Mouse (Mus musculus) heart, embryonic 16.5 days (tissue): ENCODE results near the gene Fkbp7. TPM values are rescaled to one million over a fixed set of nuclear protein-coding genes. Genes with fewer than 3 reads are reported as not detected.
A peak's percentile ranks its signal among the peaks of the same experiment; 100 is the strongest.

Source experiments
- ATAC-seq: fragments of 200-750 bp; cut with Nextera tagmentation; replicated peaks from 2 replicates; pipeline ENCODE4 v1.8.0; 2017; ENCODE audit warnings: moderate number of reproducible peaks; ENCODE audit not compliant: insufficient read depth, low FRiP score; ENCODE audit errors: extremely low read depth
- H3K27ac ChIP-seq: fragments of 300-500 bp; sonication (generic); 2 replicates; pipeline ENCODE4 v1.5.1; 2014; ENCODE audit warnings: mild to moderate bottlenecking, low read length, control low read depth, moderate library complexity
- H3K27me3 ChIP-seq: fragments of 300-500 bp; sonication (generic); 2 replicates; pipeline ENCODE4 v1.6.1; 2014; ENCODE audit warnings: low read length, mixed read lengths; ENCODE audit not compliant: control insufficient read depth, insufficient read depth
- H3K36me3 ChIP-seq: fragments of 300-500 bp; sonication (generic); 2 replicates; pipeline ENCODE4 v1.6.1; 2014; ENCODE audit not compliant: control insufficient read depth, insufficient read depth
- H3K4me1 ChIP-seq: fragments of 300-500 bp; sonication (generic); 2 replicates; pipeline ENCODE4 v1.6.1; 2014; ENCODE audit warnings: low read length, mixed read lengths; ENCODE audit not compliant: control insufficient read depth, insufficient read depth
- H3K4me2 ChIP-seq: fragments of 300-500 bp; sonication (generic); 2 replicates; pipeline ENCODE4 v1.6.1; 2014; ENCODE audit warnings: low read depth, mild to moderate bottlenecking, control low read depth, low read length
- H3K4me3 ChIP-seq: fragments of 300-500 bp; sonication (generic); 2 replicates; pipeline ENCODE4 v1.5.1; 2014; ENCODE audit warnings: mild to moderate bottlenecking, control low read depth, low read length
- H3K9ac ChIP-seq: fragments of 300-500 bp; sonication (generic); 2 replicates; pipeline ENCODE4 v1.6.1; 2014; ENCODE audit warnings: low read length, control low read depth
- H3K9me3 ChIP-seq: fragments of 300-500 bp; sonication (generic); replicated peaks from 2 replicates; pipeline ENCODE4 v1.6.1; 2016; ENCODE audit warnings: low read length; ENCODE audit not compliant: control insufficient read depth
- WGBS: fragments of 180-500 bp; shearing (Covaris S2); extraction: QIAGEN DNeasy Blood & Tissue Kit; methylation state at CpG from one replicate; pipeline ENCODE4 v1.1.7; 2014; 5-methylcytosine and 5-hydroxymethylcytosine counted together
- polyA plus RNA-seq: library from polyadenylated mRNA; unstranded; fragments of >200 nt; fragmentation: Nextera tagmentation; extraction: Ambion mirVana; gene quantifications from 2 replicates; pipeline ENCODE4 v1.2.1, GENCODE M21; 2015

The Fkbp7 gene
- 52.7 and 59.6 TPM in 2 replicates for polyA plus RNA-seq

GRCm38 (mm10) chr2:76672966-76673392 lies at the start of gene Fkbp7:
Gene Fkbp7, minus strand, starts transcription at chr2:76673116.
- ATAC-seq = peak; percentile 89
- H3K4me2 ChIP-seq = peak within 1 kb of the TSS; percentile 61
- no peaks in the 10 kb centered on the region for H3K36me3 ChIP-seq
- H3K9ac ChIP-seq = peak within 1 kb of the TSS; percentile 61
- peaks cover 28% of the 10 kb centered on the region for H3K4me1 ChIP-seq
- peak within 1 kb of the TSS; percentile 55 for H3K4me3 ChIP-seq
- under 1% methylated on average over 17 of the region's 17 CpGs for WGBS
- H3K27me3 ChIP-seq = no peaks in the 10 kb centered on the region
- no peaks in the 10 kb centered on the region for H3K9me3 ChIP-seq
- H3K27ac ChIP-seq = peak within 1 kb of the TSS; percentile 66

- ATAC-seq = no peak
- H3K27ac ChIP-seq = no peak overlapping the region
- no peaks in the 10 kb centered on the region; the same call in 1 of the 2 replicates for H3K9me3 ChIP-seq
- WGBS = 93% methylated on average over 14 of the region's 14 CpGs
- H3K4me1 ChIP-seq = no peaks in the 10 kb centered on the region
- no peak overlapping the region for H3K4me2 ChIP-seq
- H3K27me3 ChIP-seq = no peaks in the 10 kb centered on the region
- peaks cover 82% of the 10 kb centered on the region for H3K36me3 ChIP-seq
- no peak overlapping the region for H3K9ac ChIP-seq
- no peak overlapping the region for H3K4me3 ChIP-seq
Measured at GRCm38 (mm10) chr2:76719650-76720049, 46.7 kb upstream of the Fkbp7 start.

GRCm38 (mm10) chr2:76714984-76715383 lies 42.1 kb upstream of the Fkbp7 start:
- Histone ChIP-seq H3K36me3 (peaks cover 88% of the 10 kb centered on the region), H3K9me3 (peaks cover 2% of the 10 kb centered on the region; the same call in 1 of the 2 replicates), H3K9ac (no peak overlapping the region), H3K4me2 (no peak overlapping the region), H3K27ac (no peak overlapping the region), H3K4me3 (no peak overlapping the region), H3K27me3 (no peaks in the 10 kb centered on the region), H3K4me1 (no peaks in the 10 kb centered on the region)
- no peak for ATAC-seq
- 65% methylated on average over 8 of the region's 8 CpGs for WGBS

GRCm38 (mm10) chr2:76708512-76708911 lies 35.6 kb upstream of the Fkbp7 start:
- Histone ChIP-seq H3K36me3 (peaks cover 93% of the 10 kb centered on the region), H3K4me3 (no peak overlapping the region), H3K9me3 (peaks cover 5% of the 10 kb centered on the region; the same call in 1 of the 2 replicates), H3K4me2 (no peak overlapping the region), H3K27ac (no peak overlapping the region), H3K4me1 (no peaks in the 10 kb centered on the region), H3K27me3 (no peaks in the 10 kb centered on the region), H3K9ac (no peak overlapping the region)
- 72% methylated on average over 3 of the region's 3 CpGs for WGBS
- ATAC-seq = no peak

- peaks cover 74% of the 10 kb centered on the region for H3K36me3 ChIP-seq
- WGBS = 85% methylated on average over 13 of the region's 13 CpGs
- no peaks in the 10 kb centered on the region for H3K4me1 ChIP-seq
Measured at GRCm38 (mm10) chr2:76705655-76706054, 32.7 kb upstream of the Fkbp7 start.

DNA sequence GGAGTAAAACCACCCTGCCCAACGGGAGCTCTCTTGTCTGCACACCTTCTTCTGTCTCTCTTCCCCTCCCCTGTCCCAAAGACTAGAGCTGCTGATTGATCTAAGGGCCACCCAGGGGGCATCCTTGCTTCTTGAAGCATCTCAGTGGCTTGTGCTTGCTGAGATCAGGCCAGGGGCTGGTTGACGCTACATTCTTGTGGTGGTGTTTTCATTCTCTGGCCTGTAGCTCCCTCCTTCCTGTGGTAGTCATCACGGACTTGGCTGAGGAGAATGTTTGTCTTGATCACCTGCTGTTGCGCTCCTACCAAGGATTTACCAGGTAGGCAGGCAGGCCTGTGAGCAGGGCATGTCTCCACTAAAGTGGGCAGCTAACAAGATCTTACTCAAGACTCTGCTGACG lies 29.8 kb upstream of the Fkbp7 start:
- WGBS = 70% methylated on average over 5 of the region's 5 CpGs
- Histone ChIP-seq H3K9me3 (no peaks in the 10 kb centered on the region), H3K36me3 (peaks cover 45% of the 10 kb centered on the region), H3K27ac (no peak overlapping the region), H3K4me2 (no peak overlapping the region), H3K9ac (no peak overlapping the region), H3K4me3 (no peak overlapping the region), H3K4me1 (no peaks in the 10 kb centered on the region), H3K27me3 (no peaks in the 10 kb centered on the region)
- 0 out of 2 replicates have a peak, but pooled peaks have one; percentile 3 for ATAC-seq

More at GRCm38 (mm10) chr2:76705655-76706054, 32.7 kb upstream of the Fkbp7 start:
- H3K27ac ChIP-seq = no peak overlapping the region
- no peak overlapping the region for H3K9ac ChIP-seq
- H3K4me3 ChIP-seq = no peak overlapping the region
- H3K4me2 ChIP-seq = no peak overlapping the region
- no peaks in the 10 kb centered on the region for H3K27me3 ChIP-seq
- 0 out of 2 replicates have a peak, but pooled peaks cover 5% of the 10 kb centered on the region for H3K9me3 ChIP-seq
- ATAC-seq = no peak

GRCm38 (mm10) chr2:76702188-76702587 lies 29.3 kb upstream of the Fkbp7 start:
- no peak overlapping the region for H3K4me2 ChIP-seq
- no peak overlapping the region for H3K4me3 ChIP-seq
- H3K27me3 ChIP-seq = no peaks in the 10 kb centered on the region
- H3K9me3 ChIP-seq = no peaks in the 10 kb centered on the region
- H3K4me1 ChIP-seq = no peaks in the 10 kb centered on the region
- 0 out of 2 replicates have a peak, but pooled peaks have one; percentile 26 for ATAC-seq
- peaks cover 41% of the 10 kb centered on the region for H3K36me3 ChIP-seq
- H3K27ac ChIP-seq = no peak overlapping the region
- no peak overlapping the region for H3K9ac ChIP-seq
- 66% methylated on average over 3 of the region's 3 CpGs for WGBS

- H3K27ac ChIP-seq = no peak overlapping the region
- no peak overlapping the region for H3K4me2 ChIP-seq
- no peaks in the 10 kb centered on the region for H3K9me3 ChIP-seq
- H3K9ac ChIP-seq = no peak overlapping the region
- ATAC-seq = no peak
- H3K4me1 ChIP-seq = no peaks in the 10 kb centered on the region
- no peak overlapping the region for H3K4me3 ChIP-seq
- WGBS = 69% methylated on average over 6 of the region's 6 CpGs
- no peaks in the 10 kb centered on the region for H3K27me3 ChIP-seq
- peaks cover 19% of the 10 kb centered on the region for H3K36me3 ChIP-seq
Measured at GRCm38 (mm10) chr2:76695290-76695689, 22.4 kb upstream of the Fkbp7 start.

- H3K4me3 ChIP-seq = no peak overlapping the region
- H3K27me3 ChIP-seq = no peaks in the 10 kb centered on the region
- no peaks in the 10 kb centered on the region for H3K4me1 ChIP-seq
- peaks cover 19% of the 10 kb centered on the region for H3K36me3 ChIP-seq
- no peak overlapping the region for H3K9ac ChIP-seq
- WGBS = 71% methylated on average over 5 of the region's 5 CpGs
- H3K9me3 ChIP-seq = no peaks in the 10 kb centered on the region
- no peak overlapping the region for H3K27ac ChIP-seq
- ATAC-seq = no peak
- H3K4me2 ChIP-seq = no peak overlapping the region
Measured at GRCm38 (mm10) chr2:76693765-76694164, 20.8 kb upstream of the Fkbp7 start.
